Mouse (Mus musculus) cerebellum, postnatal 14 days (tissue): Measurements from ENCODE around the gene G530012D18Rik.
"Not testable (repeated sequence)": the region's sequence is repeated elsewhere in the genome, so short reads cannot be mapped to it uniquely, and the experiment has no call there.

ENCODE experiments used
- DNase-seq, 2 experiments: peaks; one replicate each; pipeline ENCODE4 v3.0.0; 2021; ENCODE audit warnings: mixed read lengths in 2 of 2

Gene G530012D18Rik

DNA sequence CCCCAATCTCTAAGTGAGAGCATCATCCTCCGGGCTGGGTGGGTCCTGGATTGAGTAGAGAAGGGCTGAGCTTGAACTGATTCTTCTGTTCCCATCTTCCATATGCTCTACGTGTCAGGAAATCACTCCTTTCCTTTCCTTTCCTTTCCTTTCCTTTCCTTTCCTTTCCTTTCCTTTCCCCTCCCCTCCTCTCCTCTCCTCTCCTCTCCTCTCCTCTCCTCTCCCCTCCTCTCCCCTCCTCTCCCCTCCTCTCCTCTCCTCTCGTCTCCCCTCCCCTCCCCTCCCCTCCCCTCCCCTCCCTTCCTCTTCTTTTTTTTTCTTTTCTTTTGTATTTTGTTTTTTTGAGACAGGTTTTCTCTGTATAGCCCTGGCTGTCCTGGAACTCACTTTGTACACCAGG is at the start of gene G530012D18Rik:
Gene G530012D18Rik (plus strand): TSS at position 301 of the 400 bp plus-strand sequence.
- not testable (repeated sequence) for DNase-seq

GRCm38 (mm10) chr1:85526401-85526800 is 49.1 kb upstream of the G530012D18Rik start:
- not testable (repeated sequence) for DNase-seq

DNA sequence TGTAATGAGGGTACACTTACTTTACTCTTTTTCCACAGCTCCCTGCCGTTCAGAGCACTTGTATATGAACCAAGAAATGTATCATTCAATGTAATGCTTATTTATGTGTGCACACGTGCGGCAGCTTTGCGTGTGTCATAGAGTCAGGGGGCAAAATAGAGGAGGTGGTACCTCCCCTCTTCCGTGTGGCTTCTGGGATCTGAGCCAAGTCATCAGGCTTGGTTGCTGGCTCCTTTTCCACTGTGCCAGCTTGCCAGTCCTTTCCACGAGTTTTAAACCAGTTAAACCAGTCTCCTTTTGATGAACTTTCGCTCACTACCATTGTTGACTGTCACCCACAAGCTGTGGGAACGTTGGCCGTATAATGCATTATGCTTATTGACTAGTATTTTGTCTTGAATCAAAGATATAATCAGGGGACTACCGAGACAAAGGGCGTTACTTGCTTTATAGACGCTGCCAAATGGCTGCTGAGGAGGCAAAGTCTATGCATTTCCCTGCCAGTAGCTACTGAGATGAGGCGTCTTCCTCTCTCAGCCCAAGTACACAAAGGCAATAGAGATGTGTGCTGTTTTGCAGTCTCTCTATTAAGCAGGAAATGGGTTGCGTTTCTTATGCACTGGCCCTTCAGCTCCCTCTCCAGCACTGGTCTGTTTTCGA is 46.9 kb upstream of the G530012D18Rik start:
- peak; percentile 27 to 42 for DNase-seq

GRCm38 (mm10) chr1:85543818-85544217 is 31.7 kb upstream of the G530012D18Rik start:
- DNase-seq: not testable (repeated sequence)

DNA sequence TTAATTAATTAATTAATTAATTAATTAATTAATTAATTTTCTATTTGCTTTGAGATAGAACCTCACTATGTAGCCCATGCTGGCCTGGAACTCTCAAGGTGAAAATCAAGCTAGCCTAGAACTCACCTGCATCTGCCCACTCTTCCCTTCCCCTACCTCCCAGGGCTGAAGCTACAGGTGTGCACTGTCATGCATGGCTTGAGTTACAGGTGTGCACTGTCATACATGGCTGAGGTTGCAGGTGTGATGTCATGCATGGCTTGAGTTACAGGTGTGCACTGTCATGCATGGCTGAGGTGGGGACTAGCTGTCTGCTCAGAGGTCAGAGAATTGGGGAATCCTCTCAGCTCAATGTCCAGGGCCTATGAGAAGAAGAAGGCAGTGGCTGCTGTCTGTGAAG is 29.0 kb upstream of the G530012D18Rik start:
- DNase-seq: not testable (repeated sequence)

DNA sequence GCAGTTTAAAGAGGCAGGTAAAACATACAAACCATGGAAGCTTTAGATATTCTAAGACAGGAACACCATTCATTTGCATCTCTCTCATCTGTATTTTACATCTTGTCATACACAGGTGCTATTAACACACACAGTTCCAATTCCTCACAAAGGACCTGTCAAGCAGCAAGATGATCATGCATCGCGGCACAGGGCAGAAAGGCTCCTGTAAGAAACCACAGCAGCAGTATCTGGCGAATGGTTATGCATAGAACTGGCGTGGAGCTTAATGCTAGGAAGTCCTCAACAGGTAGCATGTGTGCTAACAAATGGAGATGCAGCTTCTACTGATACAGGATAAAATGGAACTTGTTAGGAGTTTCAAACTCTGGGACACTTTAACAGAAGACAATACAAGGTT is 20.2 kb upstream of the G530012D18Rik start:
- DNase-seq: peak in 1 of 2 experiments; percentile 5

GRCm38 (mm10) chr1:85573554-85573953 is 1.9 kb upstream of the G530012D18Rik start:
- not testable (repeated sequence) for DNase-seq

GRCm38 (mm10) chr1:85578372-85579010 is 3.0 kb downstream of the G530012D18Rik start:
- not testable (repeated sequence) for DNase-seq

GRCm38 (mm10) chr1:85579199-85580147 is 4.0 kb downstream of the G530012D18Rik start:
- DNase-seq: not testable (repeated sequence)

GRCm38 (mm10) chr1:85580148-85580534 is 4.7 kb downstream of the G530012D18Rik start:
- DNase-seq: not testable (repeated sequence)

DNA sequence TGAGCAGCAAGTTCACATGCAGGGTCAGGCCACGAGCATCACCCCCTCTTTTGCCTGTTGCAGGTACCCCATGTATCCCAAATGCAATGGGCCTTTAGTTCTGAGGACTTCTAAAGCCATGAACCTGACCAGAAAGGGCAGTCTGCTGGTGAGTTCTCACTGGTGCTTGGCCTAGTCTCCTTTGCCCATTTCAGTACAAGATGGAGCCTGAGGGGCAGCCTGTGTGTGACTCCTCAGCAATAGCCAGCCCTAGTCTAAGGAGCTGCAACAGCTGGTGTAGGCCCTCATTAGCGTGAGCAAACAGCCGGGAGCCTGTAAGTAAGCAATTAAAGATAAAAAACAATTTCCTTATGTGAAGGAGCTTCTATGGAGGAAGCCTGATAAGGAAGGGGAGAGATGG is 5.1 kb downstream of the G530012D18Rik start:
- DNase-seq: not testable (repeated sequence)

DNA sequence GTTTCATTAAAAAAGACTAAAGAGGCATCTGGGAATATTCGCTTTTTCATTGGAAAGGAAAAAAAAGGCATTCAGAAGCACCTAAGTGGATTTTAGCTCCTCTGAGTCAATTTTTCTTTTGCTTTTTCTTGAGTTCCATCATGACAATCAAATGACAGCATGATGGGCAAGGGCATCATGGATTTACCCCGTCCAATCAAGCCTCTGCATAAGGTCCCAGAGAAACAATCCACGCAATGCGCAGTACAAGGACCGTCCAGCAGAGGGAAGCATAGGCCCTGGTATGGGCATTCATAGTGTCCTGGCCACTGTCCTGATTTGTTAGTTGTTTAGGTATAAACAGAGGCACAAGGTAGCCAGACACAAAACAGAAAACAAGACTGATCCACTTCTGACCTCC is 6.0 kb downstream of the G530012D18Rik start:
- DNase-seq: peak in 1 of 2 experiments; percentile 8

GRCm38 (mm10) chr1:85588697-85589096 is 13.2 kb downstream of the G530012D18Rik start:
- not testable (repeated sequence) for DNase-seq

- DNase-seq: not testable (repeated sequence)
Observed at GRCm38 (mm10) chr1:85592526-85592925, 17.1 kb downstream of the G530012D18Rik start.

- not testable (repeated sequence) for DNase-seq
Observed at GRCm38 (mm10) chr1:85598271-85599012, 23.0 kb downstream of the G530012D18Rik start, which contains the start of gene Sp110. Gene Sp110, minus strand, starts transcription at chr1:85598817.

DNA sequence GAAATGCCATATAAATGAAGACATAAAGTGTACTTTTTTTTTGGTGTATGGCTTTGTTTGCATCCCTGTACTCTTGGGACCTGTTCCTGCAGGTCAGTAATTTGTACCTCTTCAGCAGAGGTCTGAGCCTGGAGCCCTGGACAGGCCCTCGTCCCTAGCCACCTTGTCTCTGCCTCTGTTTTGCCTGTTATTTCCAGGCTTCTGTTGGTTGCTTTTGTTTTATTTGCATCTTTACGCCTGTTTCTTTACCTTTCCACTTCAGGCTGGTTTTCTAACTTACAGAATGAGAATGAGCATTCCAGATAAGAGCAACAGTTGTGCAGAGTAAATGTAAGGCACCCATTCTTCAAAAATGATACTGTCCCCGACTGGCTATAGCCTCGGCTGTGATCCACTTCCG is 24.6 kb downstream of the G530012D18Rik start, which contains the start of gene Sp140:
Gene Sp140 (plus strand): TSS at position 301 of the 400 bp plus-strand sequence.
- not testable (repeated sequence) for DNase-seq

GRCm38 (mm10) chr1:85600794-85601193 is 25.3 kb downstream of the G530012D18Rik start:
- DNase-seq: not testable (repeated sequence)

- not testable (repeated sequence) for DNase-seq
Observed at GRCm38 (mm10) chr1:85604341-85604740, 28.9 kb downstream of the G530012D18Rik start.

DNA sequence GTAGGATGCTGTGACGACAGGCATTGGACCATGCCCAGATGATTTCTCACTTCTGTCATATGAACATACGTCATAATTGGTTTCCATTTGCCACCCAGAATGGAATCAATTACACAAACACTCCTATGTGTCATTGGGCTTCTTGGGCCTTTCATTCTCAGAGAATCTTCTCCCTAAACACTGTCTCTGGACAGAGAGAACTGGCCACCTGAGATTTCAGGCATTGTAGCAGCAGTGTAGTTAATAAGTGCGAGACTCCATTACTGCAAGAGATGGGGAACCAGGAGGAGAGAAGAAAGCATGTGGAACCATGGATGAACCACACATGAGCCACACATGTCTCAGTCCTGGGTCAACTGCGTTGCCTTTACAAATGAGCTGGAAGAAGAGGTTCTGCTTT is 32.9 kb downstream of the G530012D18Rik start:
- DNase-seq: not testable (repeated sequence)

DNA sequence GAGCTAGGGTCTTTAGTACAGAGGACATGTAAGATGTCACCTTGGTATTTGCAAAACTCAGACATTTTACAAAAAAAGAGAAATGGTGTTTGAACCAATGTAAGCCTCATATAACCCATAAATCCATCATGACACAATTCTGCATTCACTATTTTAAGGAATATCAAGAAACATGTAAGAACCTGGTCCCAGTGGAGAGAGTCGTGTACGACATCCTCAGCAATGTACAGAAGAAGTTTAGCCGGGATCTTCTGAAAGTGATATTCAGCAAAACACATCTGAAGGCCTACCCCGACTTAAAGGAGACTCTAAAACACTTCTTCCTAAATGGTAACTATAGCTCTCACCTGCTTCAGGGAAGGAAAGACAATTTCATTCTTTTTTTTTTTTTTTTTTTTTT is 35.1 kb downstream of the G530012D18Rik start:
- not testable (repeated sequence) for DNase-seq

DNA sequence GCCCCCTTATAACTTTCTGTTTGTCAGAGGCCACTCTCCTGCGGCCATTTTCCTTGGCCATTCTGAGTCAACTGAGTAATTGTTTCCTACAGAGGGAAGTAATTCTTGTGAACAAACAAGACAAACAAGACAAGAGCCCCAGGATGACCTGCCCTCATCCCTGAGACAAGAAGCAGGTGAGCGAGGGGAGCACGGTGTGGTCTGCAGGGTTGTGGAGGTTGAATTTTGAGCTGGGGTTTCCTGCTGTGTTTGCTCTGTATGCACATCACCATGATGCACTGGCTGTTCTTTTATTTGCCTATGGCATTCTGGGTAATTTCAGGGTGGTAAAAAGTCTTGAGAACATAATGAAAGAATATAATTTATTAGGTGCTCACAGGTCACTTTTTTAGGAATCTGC is 39.6 kb downstream of the G530012D18Rik start:
- DNase-seq: not testable (repeated sequence)

GRCm38 (mm10) chr1:85615819-85616218 is 40.3 kb downstream of the G530012D18Rik start:
- DNase-seq: not testable (repeated sequence)
